Mouse (Mus musculus) cerebellum, adult 2 months (tissue): ENCODE results near the gene Vps13c. TPM values are rescaled to one million over a fixed set of nuclear protein-coding genes. Genes with fewer than 3 reads are reported as not detected.

Experiments used
- DNase-seq, 2 experiments: peaks; one replicate each; pipeline ENCODE4 v3.0.0; 2021
- H3K27ac ChIP-seq: fragments of 200-500 bp; 2 replicates; pipeline ENCODE4 v1.5.1; 2012; ENCODE audit warnings: low read length, control low read depth, inconsistent platforms; ENCODE audit not compliant: insufficient read depth
- H3K27me3 ChIP-seq: fragments of 200-500 bp; 2 replicates; pipeline ENCODE4 v1.6.1; 2012; ENCODE audit warnings: inconsistent platforms, mild to moderate bottlenecking, low read length, moderate library complexity; ENCODE audit not compliant: control insufficient read depth, insufficient read depth
- H3K4me1 ChIP-seq: fragments of 200-500 bp; 2 replicates; pipeline ENCODE4 v1.6.1; 2011; ENCODE audit warnings: low read length; ENCODE audit not compliant: control insufficient read depth, insufficient read depth
- H3K4me3 ChIP-seq: fragments of 200-500 bp; replicated peaks from 2 replicates; pipeline ENCODE3; 2011; ENCODE audit warnings: mild to moderate bottlenecking, low read depth, low read length, control low read depth; ENCODE audit not compliant: insufficient read depth
- CTCF ChIP-seq: fragments of 200-500 bp; IDR thresholded peaks from 2 replicates; pipeline ENCODE4 v1.5.1; 2011; ENCODE audit warnings: low read depth, mild to moderate bottlenecking, control low read depth, low read length, moderate library complexity, borderline replicate concordance; ENCODE audit not compliant: insufficient read depth
- POLR2A ChIP-seq: fragments of 200-500 bp; IDR thresholded peaks from 2 replicates; pipeline ENCODE4 v1.6.1; 2011; ENCODE audit warnings: low read length, control low read depth, borderline replicate concordance; ENCODE audit not compliant: insufficient read depth
- WGBS: fragments of 180-500 bp; shearing (Covaris S2); methylation state at CpG from one replicate; pipeline ENCODE4 v1.1.7; 2018; 5-methylcytosine and 5-hydroxymethylcytosine counted together
- polyA plus RNA-seq: library from polyadenylated mRNA; depleted of rRNA; stranded (reverse); fragments of >200 nt; gene quantifications from 2 replicates; pipeline ENCODE4 v1.2.3, GENCODE M21; 2012

Gene Vps13c
- polyA plus RNA-seq, 1 experiment = 46.5 TPM

DNA sequence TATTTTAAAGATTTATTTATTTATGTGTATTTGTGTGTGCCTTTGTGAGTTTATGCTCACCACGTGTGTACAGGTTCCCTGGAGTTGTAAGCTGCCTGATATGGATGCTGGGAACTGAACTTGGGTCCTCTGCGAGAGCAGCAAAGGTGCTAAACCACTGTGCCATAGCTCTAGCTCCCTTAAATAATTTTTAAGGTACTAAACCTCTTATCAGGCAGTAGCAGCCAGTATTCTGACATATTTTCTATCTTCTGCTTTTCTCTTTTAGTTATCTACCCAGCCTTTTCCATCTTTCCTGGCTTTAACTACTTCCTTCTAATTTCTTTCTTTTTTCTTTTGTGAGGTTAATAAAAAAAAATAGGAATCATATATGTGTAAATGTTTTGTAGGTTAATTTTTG lies 20.1 kb downstream of the Vps13c start:
- Histone ChIP-seq H3K27ac (no peak overlapping the region), H3K4me1 (no peaks in the 10 kb centered on the region), H3K27me3 (no peaks in the 10 kb centered on the region), H3K4me3 (no peak overlapping the region)
- DNase-seq = no peak
- TF ChIP-seq CTCF (no peak), POLR2A (no peak)
- 88% methylated on average over 2 of the region's 2 CpGs for WGBS

DNA sequence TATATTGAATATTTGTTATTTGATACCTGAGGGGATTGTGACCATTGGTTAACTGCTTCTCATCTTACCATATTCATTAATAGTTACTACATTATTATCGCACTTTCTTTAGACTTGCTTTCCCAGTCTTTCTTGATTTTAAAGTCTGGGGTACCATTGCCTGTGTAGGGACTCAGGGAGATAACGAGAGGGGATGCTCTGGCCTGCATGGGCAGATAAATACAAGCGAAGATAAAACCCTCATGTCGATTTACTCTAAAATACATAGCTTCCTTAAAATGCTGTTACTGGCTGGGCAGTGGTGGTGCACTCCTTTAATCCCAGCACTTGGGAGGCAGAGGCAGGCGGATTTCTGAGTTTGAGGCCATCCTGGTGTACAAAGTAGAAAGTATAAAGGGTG lies 23.1 kb downstream of the Vps13c start:
- H3K4me1 ChIP-seq = no peaks in the 10 kb centered on the region
- H3K4me3 ChIP-seq = no peak overlapping the region
- no peak overlapping the region for H3K27ac ChIP-seq
- no peak for DNase-seq
- TF ChIP-seq CTCF = no peak
- TF ChIP-seq POLR2A = no peak
- WGBS = 95% methylated on average over 5 of the region's 5 CpGs
- H3K27me3 ChIP-seq = no peaks in the 10 kb centered on the region

DNA sequence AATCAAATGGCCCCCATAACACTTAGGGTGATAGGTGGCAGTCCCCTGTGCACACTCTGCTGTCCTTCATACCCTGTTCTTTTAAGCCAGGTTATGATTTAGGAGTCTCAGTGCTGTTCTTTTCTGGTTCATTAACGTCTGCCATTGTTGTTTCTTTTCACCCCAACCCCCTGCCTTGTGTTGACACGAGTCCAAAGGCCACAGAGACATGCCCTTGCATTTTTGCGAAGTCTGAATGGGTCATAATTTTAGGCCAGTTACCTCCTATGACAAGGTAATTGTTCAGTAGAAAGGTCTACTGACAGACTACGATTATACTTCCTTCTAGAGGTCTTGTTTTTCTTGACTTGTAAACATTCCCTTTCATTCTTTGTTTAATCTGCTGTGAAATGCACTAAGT lies 23.8 kb downstream of the Vps13c start:
- 14% methylated on average over 4 of the region's 4 CpGs for WGBS
- TF ChIP-seq CTCF (no peak), POLR2A (no peak)

DNA sequence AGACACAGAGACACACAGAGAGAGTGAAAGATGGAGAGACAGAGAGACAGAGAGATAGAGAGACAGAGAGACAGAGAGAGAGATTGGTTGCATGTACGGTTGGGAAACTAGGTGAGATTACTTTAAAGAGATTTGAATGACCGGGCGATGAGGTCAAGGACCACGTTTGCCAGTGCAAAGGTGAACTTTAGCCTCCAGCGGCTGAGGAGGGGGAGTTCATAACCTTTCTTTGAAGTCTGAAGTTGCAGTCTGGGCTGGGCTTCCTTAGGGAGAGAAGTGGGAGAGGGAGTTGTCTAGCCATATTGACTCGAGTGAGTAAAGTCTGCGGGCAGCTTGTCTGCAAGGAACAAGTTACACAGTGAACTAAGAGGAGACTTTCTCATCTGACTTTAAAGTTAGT lies 25.2 kb downstream of the Vps13c start:
- WGBS = 81% methylated on average over 7 of the region's 7 CpGs
- DNase-seq = no peak
- H3K4me1 ChIP-seq = no peaks in the 10 kb centered on the region
- no peak overlapping the region for H3K27ac ChIP-seq
- no peaks in the 10 kb centered on the region for H3K27me3 ChIP-seq
- TF ChIP-seq CTCF (no peak), POLR2A (no peak)
- H3K4me3 ChIP-seq = no peak overlapping the region

More for the DNA sequence above, 23.8 kb downstream of the Vps13c start:
- no peaks in the 10 kb centered on the region for H3K4me1 ChIP-seq
- peak in 1 of 2 experiments; percentile 39 for DNase-seq
- H3K27me3 ChIP-seq = no peaks in the 10 kb centered on the region
- H3K4me3 ChIP-seq = no peak overlapping the region
- H3K27ac ChIP-seq = no peak overlapping the region

DNA sequence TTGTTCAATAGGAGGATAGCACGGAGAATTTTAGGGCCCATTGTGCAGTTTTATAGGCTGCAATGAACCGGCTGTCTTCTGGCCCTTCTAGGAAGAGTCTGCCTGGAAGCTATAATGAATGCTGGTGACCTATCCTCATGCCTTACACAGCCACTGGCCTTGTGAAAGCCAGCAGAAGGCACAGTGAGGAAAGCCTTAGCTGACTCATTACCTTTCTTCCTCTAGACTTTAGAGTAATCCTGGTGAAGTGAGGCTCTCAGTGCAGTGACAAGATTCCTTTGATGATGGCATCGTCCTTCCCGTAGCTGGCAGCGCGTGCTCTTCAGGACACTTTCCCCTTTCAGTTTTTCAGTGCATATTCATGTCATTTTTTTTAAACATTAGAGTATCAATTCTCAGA lies 27.2 kb downstream of the Vps13c start:
- 87% methylated on average over 6 of the region's 6 CpGs for WGBS
- H3K27me3 ChIP-seq = no peaks in the 10 kb centered on the region

DNA sequence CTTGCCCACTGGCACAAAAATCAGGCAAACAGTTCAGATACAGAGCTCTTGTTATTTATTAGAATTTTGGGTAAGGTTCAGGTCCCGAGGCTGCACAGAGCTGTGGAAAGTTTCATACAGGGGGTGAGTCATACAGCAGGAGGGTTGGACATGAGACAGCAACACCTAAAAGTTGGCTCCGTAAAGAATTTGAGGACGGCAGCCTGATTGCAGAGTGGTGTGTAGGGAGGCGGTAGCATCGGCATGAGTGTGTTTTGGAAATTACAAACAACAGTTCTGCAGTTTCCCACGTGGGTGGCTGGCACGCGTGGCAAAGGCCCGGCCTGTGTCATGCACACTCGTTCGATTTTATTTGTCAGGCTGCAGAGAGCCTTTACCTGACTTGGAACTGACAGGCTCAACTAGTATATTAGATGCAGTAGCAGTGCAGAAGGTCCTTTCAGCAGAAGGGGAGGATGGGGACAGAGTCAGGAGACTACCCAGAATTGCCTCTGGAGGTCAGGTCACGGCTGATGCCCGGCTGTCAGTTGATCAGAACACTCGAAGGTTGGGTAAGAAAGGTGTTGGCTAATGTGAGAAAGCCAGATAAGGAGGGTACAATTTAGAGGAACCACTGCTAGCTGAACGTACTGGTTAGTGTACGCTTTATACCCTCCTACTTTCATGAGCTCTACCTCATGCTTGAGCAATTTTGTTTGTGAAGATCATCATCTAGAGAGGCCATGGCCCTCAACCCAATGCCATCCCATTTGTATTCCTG lies 29.7 kb downstream of the Vps13c start:
- Histone ChIP-seq H3K27ac (no peak overlapping the region), H3K27me3 (no peaks in the 10 kb centered on the region), H3K4me1 (no peaks in the 10 kb centered on the region), H3K4me3 (no peak overlapping the region)
- WGBS = 60% methylated on average over 16 of the region's 16 CpGs
- DNase-seq = peak in 1 of 2 experiments; percentile 44
- no peak for TF ChIP-seq CTCF
- TF ChIP-seq POLR2A = no peak

More for the DNA sequence above, 27.2 kb downstream of the Vps13c start:
- Histone ChIP-seq H3K27ac (no peak overlapping the region), H3K4me3 (no peak overlapping the region), H3K4me1 (no peaks in the 10 kb centered on the region)
- TF ChIP-seq CTCF (no peak), POLR2A (no peak)
- no peak for DNase-seq

DNA sequence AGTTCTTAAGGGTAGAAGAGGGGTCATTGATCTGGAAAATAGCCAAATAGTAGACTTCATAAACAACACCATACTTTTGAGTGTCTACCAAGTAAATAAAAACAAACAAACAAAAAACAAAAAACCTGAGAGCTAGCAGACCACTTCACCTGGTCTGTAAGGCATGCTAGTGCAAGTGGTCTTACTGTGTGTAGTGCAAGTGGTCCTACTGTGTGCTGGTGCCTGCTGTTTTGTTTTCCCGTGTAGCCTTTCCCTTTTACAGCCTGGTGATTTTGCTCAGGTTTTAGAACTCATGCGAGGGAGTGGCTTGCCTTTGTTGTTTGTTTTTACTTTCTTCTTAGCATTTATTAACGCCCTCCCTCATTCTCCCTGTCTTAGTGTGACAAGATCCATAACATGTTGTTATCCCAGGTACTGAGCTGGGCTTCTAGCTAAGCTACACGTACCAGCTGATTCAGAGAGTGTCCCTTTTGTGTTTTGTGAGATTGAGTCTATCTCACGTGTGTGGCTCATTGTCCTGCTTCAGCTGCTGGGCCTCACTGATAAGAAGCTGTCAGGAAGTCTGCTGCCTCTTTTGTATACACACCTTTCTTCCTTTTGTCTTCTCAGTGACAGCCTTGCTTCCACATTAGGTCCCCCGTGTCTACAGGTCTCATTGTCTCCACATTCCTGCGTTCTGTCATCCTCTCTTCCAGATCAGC lies 34.5 kb downstream of the Vps13c start:
- Histone ChIP-seq H3K27ac (no peak overlapping the region), H3K27me3 (no peaks in the 10 kb centered on the region), H3K4me1 (no peaks in the 10 kb centered on the region), H3K4me3 (no peak overlapping the region)
- WGBS = 87% methylated on average over 7 of the region's 7 CpGs
- TF ChIP-seq POLR2A (no peak), CTCF (no peak)
- DNase-seq = no peak

DNA sequence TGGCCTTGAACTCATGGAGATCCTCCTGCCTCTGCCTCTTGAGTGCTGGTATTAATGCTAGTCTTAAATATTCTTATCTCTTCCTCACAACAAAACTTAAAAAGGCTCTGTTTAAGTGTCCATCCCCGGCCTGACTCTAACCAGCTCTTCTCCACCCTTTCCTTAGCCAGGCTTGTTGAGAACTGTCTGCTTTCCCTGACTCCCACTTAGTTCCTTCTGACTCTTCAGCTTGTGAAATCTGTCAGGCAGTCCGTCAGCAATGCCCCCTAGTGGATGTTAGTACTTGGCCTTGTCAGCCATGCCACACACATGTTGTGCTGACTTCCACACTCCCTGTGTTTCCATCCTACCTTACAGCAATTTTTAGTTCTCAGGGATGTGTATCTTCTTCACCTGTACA lies 35.1 kb downstream of the Vps13c start:
- WGBS = 53% methylated on average over 2 of the region's 2 CpGs
- no peak for TF ChIP-seq POLR2A
- peak; percentile 80 for TF ChIP-seq CTCF
- no peak overlapping the region for H3K27ac ChIP-seq
- H3K4me3 ChIP-seq = no peak overlapping the region
- no peaks in the 10 kb centered on the region for H3K4me1 ChIP-seq
- no peaks in the 10 kb centered on the region for H3K27me3 ChIP-seq
- DNase-seq = peak; percentile 43 to 44
